Mouse (Mus musculus) myocyte (in vitro differentiated cells): ENCODE results near the gene Nod1. TPM values are rescaled to one million over a fixed set of nuclear protein-coding genes. Genes with fewer than 3 reads are reported as not detected.

Experiments used
- H3K27me3 ChIP-seq: one replicate; pipeline ENCODE4 v1.6.1; 2011; ENCODE audit not compliant: control insufficient read depth, insufficient read depth, insufficient read length
- H3K36me3 ChIP-seq: one replicate; pipeline ENCODE4 v1.6.1; 2011; ENCODE audit not compliant: control insufficient read depth, insufficient read depth
- H3K4me2 ChIP-seq: one replicate; pipeline ENCODE4 v1.6.1; 2011; ENCODE audit warnings: low read depth, control low read depth
- H3K4me3 ChIP-seq: one replicate; pipeline ENCODE4 v1.5.1; 2011; ENCODE audit warnings: mild to moderate bottlenecking, control low read depth, moderate library complexity
- H3K79me2 ChIP-seq: one replicate; pipeline ENCODE4 v1.6.1; 2011; ENCODE audit not compliant: control insufficient read depth, insufficient read depth
- H3ac ChIP-seq: one replicate; pipeline ENCODE4 v1.6.1; 2011; ENCODE audit not compliant: control insufficient read depth, insufficient read length
- CEBPB ChIP-seq: IDR thresholded peaks from 2 replicates; pipeline ENCODE4 v1.6.1; 2011; ENCODE audit warnings: mild to moderate bottlenecking, moderate library complexity; ENCODE audit not compliant: poor library complexity, insufficient read depth, severe bottlenecking
- E2F4 ChIP-seq: IDR thresholded peaks from one replicate; pipeline ENCODE4 v1.6.1; 2011; ENCODE audit warnings: mild to moderate bottlenecking, control low read depth, moderate library complexity; ENCODE audit not compliant: insufficient read depth
- MAX ChIP-seq: IDR thresholded peaks from one replicate; pipeline ENCODE4 v1.6.1; 2011; ENCODE audit warnings: low read depth, mild to moderate bottlenecking, control low read depth
- MYOD1 ChIP-seq, 3 experiments: IDR thresholded peaks; one replicate each; pipeline ENCODE4 v1.6.1; 2011; ENCODE audit warnings: control low read depth in 2 of 3, low read depth in 2 of 3, mild to moderate bottlenecking in 2 of 3, moderate library complexity in 1 of 3; ENCODE audit not compliant: insufficient read length in 2 of 3, control insufficient read depth in 1 of 3
- MYOG ChIP-seq, 3 experiments: IDR thresholded peaks; one replicate each; pipeline ENCODE4 v1.6.1; 2011; ENCODE audit warnings: control low read depth in 2 of 3, low read depth in 2 of 3, mild to moderate bottlenecking in 2 of 3; ENCODE audit not compliant: insufficient read length in 2 of 3, control insufficient read depth in 1 of 3, insufficient read depth in 1 of 3
- POLR2A ChIP-seq: IDR thresholded peaks from one replicate; pipeline ENCODE4 v1.6.1; 2011; ENCODE audit warnings: low read depth, mild to moderate bottlenecking, control low read depth, moderate library complexity; ENCODE audit not compliant: insufficient read length
- POLR2AphosphoS2 ChIP-seq: IDR thresholded peaks from one replicate; pipeline ENCODE4 v1.6.1; 2011; ENCODE audit warnings: low read depth, control low read depth; ENCODE audit not compliant: insufficient read length
- REST ChIP-seq: IDR thresholded peaks from one replicate; pipeline ENCODE4 v1.6.1; 2011; ENCODE audit warnings: mild to moderate bottlenecking, control low read depth, moderate library complexity; ENCODE audit not compliant: insufficient read depth, insufficient read length
- SRF ChIP-seq: IDR thresholded peaks from one replicate; pipeline ENCODE4 v1.6.1; 2011; ENCODE audit warnings: low read depth; ENCODE audit not compliant: control insufficient read depth, insufficient read length
- TCF12 ChIP-seq: IDR thresholded peaks from one replicate; pipeline ENCODE4 v1.6.1; 2011; ENCODE audit warnings: mild to moderate bottlenecking, control low read depth; ENCODE audit not compliant: poor library complexity, insufficient read depth, severe bottlenecking
- TCF3 ChIP-seq: IDR thresholded peaks from one replicate; pipeline ENCODE4 v1.6.1; 2011; ENCODE audit warnings: low read depth, control low read depth; ENCODE audit not compliant: insufficient read length
- USF1 ChIP-seq: IDR thresholded peaks from one replicate; pipeline ENCODE4 v1.6.1; 2011; ENCODE audit warnings: low read depth, mild to moderate bottlenecking, control low read depth, moderate library complexity
- polyA plus RNA-seq: library from polyadenylated mRNA; unstranded; fragments of >200 nt; fragmentation: generic; extraction: Trizol; gene quantifications from one replicate; pipeline ENCODE4 v1.2.1, GENCODE M21; 2012; ENCODE audit warnings: missing spikeins

Nod1 gene
- polyA plus RNA-seq, 1 experiment: 1.5 TPM

DNA sequence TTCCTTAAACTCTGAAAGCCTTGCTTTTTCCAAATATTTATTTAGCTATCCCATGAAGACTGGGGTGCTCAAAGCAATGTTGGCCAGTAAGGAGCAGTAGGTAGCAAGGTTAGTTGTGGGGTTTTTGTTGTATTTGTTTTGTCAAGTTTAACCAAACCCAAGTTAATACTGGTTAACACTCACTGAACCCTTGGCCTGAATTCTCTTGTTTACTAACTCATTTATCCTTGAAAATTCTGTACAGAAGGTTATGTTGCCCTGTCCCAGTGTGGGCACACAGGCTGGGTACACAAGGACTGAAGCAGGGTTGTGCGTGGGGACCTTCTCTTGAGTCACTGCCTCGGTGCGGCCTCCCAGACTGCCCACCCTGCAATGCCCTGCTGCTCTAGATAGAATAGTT, 23.9 kb upstream of the Nod1 start:
- Histone ChIP-seq H3K4me2 (no peak overlapping the region), H3K79me2 (no peaks in the 10 kb centered on the region), H3ac (no peak overlapping the region), H3K4me3 (no peak overlapping the region), H3K27me3 (no peaks in the 10 kb centered on the region), H3K36me3 (no peaks in the 10 kb centered on the region)
- TF ChIP-seq USF1 (no peak), E2F4 (no peak), POLR2A (no peak)

DNA sequence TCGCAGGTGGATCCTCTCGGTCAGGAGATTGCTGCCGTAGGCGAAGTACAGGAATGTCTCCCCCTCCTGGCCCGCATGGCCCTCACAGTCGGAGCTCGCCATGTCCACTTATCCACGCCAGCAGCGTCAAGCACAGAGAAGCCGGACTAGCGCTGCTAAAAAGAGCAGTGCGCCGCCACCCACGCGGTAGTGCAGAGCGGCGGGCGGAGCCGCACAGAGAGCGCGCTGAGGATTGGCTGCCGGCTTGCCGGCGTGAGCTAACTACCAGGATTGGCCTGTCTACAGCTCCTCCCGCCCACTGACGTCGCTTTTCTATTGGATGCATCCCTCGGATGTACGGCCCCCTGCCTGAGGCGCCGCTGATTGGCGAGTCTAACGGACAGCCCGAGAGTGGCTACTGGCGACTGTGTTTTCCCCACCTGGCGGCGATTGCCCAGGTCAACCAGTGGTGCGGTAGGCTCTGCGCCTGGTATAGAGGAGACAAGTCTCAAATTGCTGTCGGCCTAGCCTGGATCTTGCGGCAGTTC, 20.4 kb upstream of the Nod1 start, which contains the start of gene Ggct:
Gene Ggct, minus strand, starts transcription at position 217 of the 527 bp plus-strand sequence.
- peak within 1 kb of the TSS; percentile 96 for H3K4me2 ChIP-seq
- H3K79me2 ChIP-seq: no peaks in the 10 kb centered on the region
- H3K36me3 ChIP-seq: no peaks in the 10 kb centered on the region
- no peaks in the 10 kb centered on the region for H3K27me3 ChIP-seq
- H3K4me3 ChIP-seq: peak within 1 kb of the TSS; percentile 24
- no peak within 1 kb of the TSS for H3ac ChIP-seq
- TF ChIP-seq MAX (no peak), MYOD1 (IDR thresholded peaks at IDR 0.05; ENCODE audit: control insufficient read depth in 1 of 3, insufficient read length in 2 of 3, low read depth in 2 of 3) (peak in 1 of 3 experiments; percentile 37), USF1 (no peak), POLR2AphosphoS2 (peak; percentile 65), CEBPB (no peak), TCF12 (no peak), REST (no peak), SRF (peak; percentile 65), MYOG (IDR thresholded peaks at IDR 0.05; ENCODE audit: control insufficient read depth in 1 of 3, insufficient read depth in 1 of 3, insufficient read length in 2 of 3, low read depth in 2 of 3) (peak in 1 of 3 experiments; percentile 16), E2F4 (no peak), TCF3 (no peak), POLR2A (peak; percentile 83)

DNA sequence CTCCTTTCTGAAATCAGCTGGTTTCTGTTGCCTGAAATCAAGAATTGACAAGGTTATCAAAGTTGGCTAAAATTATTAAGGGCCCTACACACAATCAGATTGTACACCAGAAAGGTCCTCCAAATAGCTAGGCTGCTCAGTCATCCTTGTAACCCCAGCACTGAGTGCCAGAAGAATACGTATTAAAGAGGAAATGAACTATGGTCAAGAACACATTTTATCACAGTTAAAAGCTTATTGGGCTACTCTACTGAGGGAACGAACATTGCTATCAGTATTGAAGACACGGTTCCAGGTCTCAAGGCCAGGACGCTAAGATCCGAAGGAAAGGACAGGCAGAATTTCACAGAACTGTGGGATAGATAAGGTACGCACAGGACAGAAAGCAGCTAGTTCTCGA, 19.7 kb upstream of the Nod1 start:
- TF ChIP-seq USF1: no peak
- TF ChIP-seq MYOD1 (IDR thresholded peaks at IDR 0.05; ENCODE audit: control insufficient read depth in 1 of 3, insufficient read length in 2 of 3, low read depth in 2 of 3): no peak
- TF ChIP-seq TCF3: no peak
- no peak for TF ChIP-seq REST
- no peak for TF ChIP-seq POLR2AphosphoS2
- no peak for TF ChIP-seq MYOG (IDR thresholded peaks at IDR 0.05; ENCODE audit: control insufficient read depth in 1 of 3, insufficient read depth in 1 of 3, insufficient read length in 2 of 3, low read depth in 2 of 3)
- TF ChIP-seq SRF: no peak
- TF ChIP-seq MAX: no peak
- TF ChIP-seq TCF12: no peak
- TF ChIP-seq E2F4: no peak
- no peak for TF ChIP-seq POLR2A
- no peak for TF ChIP-seq CEBPB
- Histone ChIP-seq H3ac (no peak overlapping the region), H3K27me3 (no peaks in the 10 kb centered on the region), H3K79me2 (no peaks in the 10 kb centered on the region), H3K4me3 (peak overlapping the region; percentile 24), H3K36me3 (no peaks in the 10 kb centered on the region), H3K4me2 (peak overlapping the region; percentile 96)

DNA sequence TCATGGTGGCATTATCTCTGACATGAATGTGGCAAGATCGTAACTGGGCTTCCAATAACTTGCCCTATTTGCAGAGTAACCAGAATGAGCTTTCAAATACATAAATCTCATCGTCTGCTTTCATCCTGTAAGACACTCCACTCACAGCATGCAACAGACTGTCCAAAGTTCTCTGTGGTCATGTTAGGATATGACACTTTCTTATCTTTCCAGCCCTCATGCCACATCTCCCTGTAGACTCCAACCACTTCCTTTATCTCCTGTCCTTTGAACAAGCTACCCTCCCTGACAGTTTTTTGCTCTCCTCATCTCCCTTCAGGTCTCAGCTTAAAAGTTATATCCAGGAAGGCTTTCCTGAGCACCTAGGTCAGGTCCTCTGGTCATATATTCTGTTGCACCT, 18.8 kb upstream of the Nod1 start:
- TF ChIP-seq REST (no peak), USF1 (no peak), MAX (no peak), SRF (no peak), POLR2AphosphoS2 (no peak), E2F4 (no peak), MYOD1 (IDR thresholded peaks at IDR 0.05; ENCODE audit: control insufficient read depth in 1 of 3, insufficient read length in 2 of 3, low read depth in 2 of 3) (no peak)

DNA sequence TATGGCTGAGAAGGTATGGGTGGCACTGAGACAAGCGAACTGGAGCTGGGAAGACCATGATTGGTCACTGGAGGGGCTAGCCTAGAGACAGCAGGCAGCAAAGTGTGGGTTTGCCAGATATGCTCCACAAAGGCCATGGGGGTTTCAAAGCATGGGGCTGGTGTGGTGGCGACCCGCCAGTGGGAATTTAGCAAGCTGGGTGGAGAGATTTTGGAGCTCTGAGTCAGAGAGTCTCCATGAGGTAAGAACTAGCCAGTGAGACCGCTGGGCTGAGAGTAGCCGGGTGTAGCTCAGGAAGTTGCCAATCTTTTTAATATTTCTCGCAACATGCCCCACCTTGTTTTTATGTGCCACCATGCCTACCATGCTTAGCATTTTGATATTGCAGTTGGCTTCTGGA, 15.7 kb upstream of the Nod1 start:
- H3ac ChIP-seq: no peak overlapping the region
- no peaks in the 10 kb centered on the region for H3K27me3 ChIP-seq
- TF ChIP-seq MAX (no peak), MYOG (IDR thresholded peaks at IDR 0.05; ENCODE audit: control insufficient read depth in 1 of 3, insufficient read depth in 1 of 3, insufficient read length in 2 of 3, low read depth in 2 of 3) (no peak), USF1 (no peak), REST (no peak), POLR2AphosphoS2 (no peak), CEBPB (no peak)
- H3K79me2 ChIP-seq: no peaks in the 10 kb centered on the region
- no peak overlapping the region for H3K4me3 ChIP-seq
- no peak overlapping the region for H3K4me2 ChIP-seq
- H3K36me3 ChIP-seq: no peaks in the 10 kb centered on the region

More for the DNA sequence above, 18.8 kb upstream of the Nod1 start:
- H3K79me2 ChIP-seq: no peaks in the 10 kb centered on the region
- no peak overlapping the region for H3K4me2 ChIP-seq
- H3K4me3 ChIP-seq: no peak overlapping the region
- H3ac ChIP-seq: no peak overlapping the region
- H3K36me3 ChIP-seq: no peaks in the 10 kb centered on the region
- no peaks in the 10 kb centered on the region for H3K27me3 ChIP-seq
